In the genomic region with DNA sequence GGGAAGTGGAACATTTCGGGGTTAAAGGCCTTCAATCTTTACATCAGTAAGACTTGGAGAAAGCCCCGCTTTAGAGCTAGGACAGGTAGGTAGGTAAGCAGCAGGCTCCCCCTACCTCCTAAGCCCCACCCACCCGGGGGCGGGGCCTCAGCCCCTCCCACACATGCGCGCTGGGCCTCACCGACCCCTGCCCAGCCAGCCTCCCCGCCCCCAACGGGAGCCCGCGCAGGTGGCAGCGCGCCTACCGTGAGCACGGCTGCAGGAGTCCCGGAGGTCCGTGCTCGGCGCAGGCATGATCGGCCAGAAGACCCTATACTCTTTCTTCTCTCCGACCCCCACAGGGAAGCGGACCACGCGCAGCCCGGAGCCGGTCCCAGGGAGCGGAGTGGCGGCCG, we compare ENCODE assay signal across 8 mouse cellular contexts. TPM values are rescaled to one million over a fixed set of nuclear protein-coding genes. Genes with fewer than 3 reads are reported as not detected.
A peak's percentile ranks its signal among the peaks of the same experiment; 100 is the strongest.
DNase-seq lines count a peak whose midpoint lies in the region; ATAC-seq lines count a peak whose summit lies in the region.

A gene (plus strand): TSS at position 176 of the 395 bp plus-strand sequence.

- WGBS in heart, embryonic 11.5 days (ENCODE audit: insufficient replicate concordance), result under 1% methylated on average over 29 of the region's 29 CpGs
- 1% methylated on average over 28 of the region's 29 CpGs for WGBS in kidney, embryonic 16.5 days
- WGBS in stomach, embryonic 16.5 days, result 1% methylated on average over 29 of the region's 29 CpGs

- H3K4me1 ChIP-seq in heart, embryonic 11.5 days (ENCODE audit: control insufficient read depth, insufficient read depth, low read length), result peaks cover 35% of the 10 kb centered on the region
- peaks cover 26% of the 10 kb centered on the region for H3K4me1 ChIP-seq in kidney, embryonic 16.5 days (ENCODE audit: insufficient read depth, low read length)
- H3K4me1 ChIP-seq in stomach, embryonic 16.5 days (ENCODE audit: control insufficient read depth, insufficient read depth, low read length), result peaks cover 35% of the 10 kb centered on the region

- H3K4me3 ChIP-seq in heart, embryonic 11.5 days (ENCODE audit: low read depth, low read length), result peak within 1 kb of the TSS; percentile 83
- peak within 1 kb of the TSS; percentile 89 for H3K4me3 ChIP-seq in kidney, embryonic 16.5 days (ENCODE audit: low read length)
- peak within 1 kb of the TSS; percentile 63 for H3K4me3 ChIP-seq in stomach, embryonic 16.5 days (replicated peaks; ENCODE audit: low read length)

- peak within 1 kb of the TSS; percentile 95 for H3K4me2 ChIP-seq in heart, embryonic 11.5 days
- H3K4me2 ChIP-seq in kidney, embryonic 16.5 days (replicated peaks; ENCODE audit: low read depth, low read length), result peak within 1 kb of the TSS; percentile 98
- H3K4me2 ChIP-seq in stomach, embryonic 16.5 days (ENCODE audit: low read depth, low read length), result peak within 1 kb of the TSS; percentile 91

- peaks cover 3% of the 10 kb centered on the region; the same call in 1 of the 2 replicates for H3K36me3 ChIP-seq in heart, embryonic 11.5 days (ENCODE audit: control insufficient read depth, insufficient read depth, low read length)
- peaks cover 6% of the 10 kb centered on the region; the same call in 1 of the 2 replicates for H3K36me3 ChIP-seq in kidney, embryonic 16.5 days (ENCODE audit: insufficient read depth, low read length)
- no peaks in the 10 kb centered on the region for H3K36me3 ChIP-seq in stomach, embryonic 16.5 days (ENCODE audit: control insufficient read depth, insufficient read depth, low read length)

- no peaks in the 10 kb centered on the region for H3K9me3 ChIP-seq in heart, embryonic 11.5 days (replicated peaks; ENCODE audit: control insufficient read depth, low read length)
- H3K9me3 ChIP-seq in kidney, embryonic 16.5 days (ENCODE audit: low read length), result no peaks in the 10 kb centered on the region
- no peaks in the 10 kb centered on the region for H3K9me3 ChIP-seq in stomach, embryonic 16.5 days (replicated peaks; ENCODE audit: control insufficient read depth, low read length)

- peak within 1 kb of the TSS; percentile 67 for H3K27ac ChIP-seq in heart, embryonic 11.5 days (ENCODE audit: low read depth, low read length)
- H3K27ac ChIP-seq in kidney, embryonic 16.5 days (ENCODE audit: low read length), result peak within 1 kb of the TSS; percentile 79; the same call in 1 of the 2 replicates
- peak within 1 kb of the TSS; percentile 70 for H3K27ac ChIP-seq in stomach, embryonic 16.5 days (ENCODE audit: low read length)

- peak; percentile 50 for ATAC-seq in heart, embryonic 11.5 days (replicated peaks; ENCODE audit: insufficient number of reproducible peaks, low FRiP score, low TSS enrichment)
- ATAC-seq in kidney, embryonic 16.5 days (ENCODE audit: low FRiP score, low TSS enrichment), result peak; percentile 39
- ATAC-seq in stomach, embryonic 16.5 days (ENCODE audit: insufficient read depth, low FRiP score), result peak; percentile 9; the same call in 1 of the 2 replicates

- DNase-seq in urinary bladder, postnatal 14 days (ENCODE audit: low spot score), result peak; percentile 42
- DNase-seq in urinary bladder, adult 2 months (ENCODE audit: low spot score), result no peak
- DNase-seq in cerebellum, postnatal 36 days, result peak; percentile 32 to 59
- DNase-seq in lung, postnatal 36 days, result peak; percentile 42
- DNase-seq in left cerebral cortex, adult 11 months (ENCODE audit: low spot score), result no peak

- peak within 1 kb of the TSS; percentile 73 for H3K9ac ChIP-seq in heart, embryonic 11.5 days (ENCODE audit: low read depth, low read length)
- H3K9ac ChIP-seq in kidney, embryonic 16.5 days (replicated peaks; ENCODE audit: low read length), result peak within 1 kb of the TSS; percentile 73
- H3K9ac ChIP-seq in stomach, embryonic 16.5 days (ENCODE audit: low read length), result peak within 1 kb of the TSS; percentile 69

- no peaks in the 10 kb centered on the region for H3K27me3 ChIP-seq in heart, embryonic 11.5 days (ENCODE audit: control insufficient read depth, insufficient read depth, low read length)
- no peaks in the 10 kb centered on the region for H3K27me3 ChIP-seq in kidney, embryonic 16.5 days (ENCODE audit: insufficient read depth, low read length)
- H3K27me3 ChIP-seq in stomach, embryonic 16.5 days (ENCODE audit: control insufficient read depth, insufficient read depth, low read length), result no peaks in the 10 kb centered on the region

RNA-seq across cellular contexts. Expression of the gene that starts here (rescaled TPM):
- 2.4 and 3.3 TPM in 2 replicates for polyA plus RNA-seq in urinary bladder, adult 2 months (2012; rRNA removed)
- polyA plus RNA-seq in heart, embryonic 11.5 days (2014; fragmentation: Nextera tagmentation; extraction: Ambion mirVana), result 26.3 and 37.0 TPM in 2 replicates
- polyA plus RNA-seq in kidney, embryonic 16.5 days (2015; fragmentation: Nextera tagmentation; extraction: Ambion mirVana), result 56.2 and 57.0 TPM in 2 replicates
- 33.4 and 34.3 TPM in 2 replicates for polyA plus RNA-seq in stomach, embryonic 16.5 days (2015; fragmentation: Nextera tagmentation; extraction: Ambion mirVana)

Comparison
In these comparisons a context has a peak if more than half of its experiments do, and no peak if none do; other contexts are left out.
1. DNase-seq: peak in urinary bladder, postnatal 14 days (single experiment), cerebellum, postnatal 36 days (2 of 2) and lung, postnatal 36 days (single experiment); none in urinary bladder, adult 2 months (single experiment) and left cerebral cortex, adult 11 months (single experiment).
2. Peak in every context shown above with its lines, with median percentiles within 50 percentile points of each other: ATAC-seq, H3K27ac ChIP-seq, H3K4me2 ChIP-seq, H3K4me3 ChIP-seq and H3K9ac ChIP-seq.